Mouse (Mus musculus): ENCODE results near the gene Padi3.

DNA sequence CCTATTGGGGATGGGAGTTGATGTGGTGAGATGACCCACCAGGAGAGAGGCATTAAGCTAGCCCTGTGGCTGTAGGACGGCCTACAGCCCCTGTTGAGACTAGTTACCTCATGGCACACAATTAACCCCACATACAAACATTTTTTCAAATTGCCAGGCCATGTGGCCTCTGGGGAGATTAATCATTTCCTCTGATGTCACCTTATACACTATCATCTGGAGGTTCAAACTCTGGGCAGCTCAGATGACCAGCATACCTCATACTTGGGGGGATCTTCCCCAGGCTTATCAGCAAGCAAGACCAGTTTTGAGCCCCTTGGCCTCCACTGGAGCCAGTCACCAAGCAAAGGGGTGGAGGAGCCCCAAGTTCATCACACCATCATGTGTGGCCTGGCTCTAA is 32.5 kb upstream of the Padi3 start:
- TF ChIP-seq POLR2A (IDR thresholded peaks at IDR 0.05; ENCODE audit: low read depth, low read length) (no peak), CTCF (IDR thresholded peaks at IDR 0.05; ENCODE audit: extremely low read depth, insufficient read depth, insufficient read length, insufficient replicate concordance) (no peak)

All from spleen, adult 2 months (tissue).